Mouse (Mus musculus) neural tube, embryonic 14.5 days (tissue): ENCODE measurements around the gene Mroh3. TPM values are rescaled to one million over a fixed set of nuclear protein-coding genes. Genes with fewer than 3 reads are reported as not detected.
A peak's percentile ranks its signal among the peaks of the same experiment; 100 is the strongest.

Source experiments
- ATAC-seq: fragments of 200-750 bp; cut with Nextera tagmentation; 2 replicates; pipeline ENCODE4 v1.8.0; 2017; ENCODE audit warnings: low read depth, mild to moderate bottlenecking, moderate TSS enrichment, moderate library complexity
- H3K27ac ChIP-seq: fragments of 300-500 bp; sonication (generic); 2 replicates; pipeline ENCODE4 v1.5.1; 2014; ENCODE audit warnings: low read depth, mild to moderate bottlenecking, control low read depth, low read length, moderate library complexity, mixed read lengths
- H3K27me3 ChIP-seq: fragments of 300-500 bp; sonication (generic); 2 replicates; pipeline ENCODE4 v1.6.1; 2014; ENCODE audit warnings: low read length; ENCODE audit not compliant: control insufficient read depth, insufficient read depth
- H3K36me3 ChIP-seq: fragments of 300-500 bp; sonication (generic); 2 replicates; pipeline ENCODE4 v1.6.1; 2014; ENCODE audit warnings: low read length, mixed read lengths; ENCODE audit not compliant: control insufficient read depth, insufficient read depth
- H3K4me1 ChIP-seq: fragments of 300-500 bp; sonication (generic); 2 replicates; pipeline ENCODE4 v1.6.1; 2014; ENCODE audit warnings: low read length; ENCODE audit not compliant: control insufficient read depth, insufficient read depth
- H3K4me2 ChIP-seq: fragments of 300-500 bp; sonication (generic); 2 replicates; pipeline ENCODE4 v1.6.1; 2014; ENCODE audit warnings: mild to moderate bottlenecking, low read depth, low read length, control low read depth
- H3K4me3 ChIP-seq: fragments of 300-500 bp; sonication (generic); 2 replicates; pipeline ENCODE4 v1.5.1; 2014; ENCODE audit warnings: low read depth, low read length, control low read depth, mixed read lengths
- H3K9ac ChIP-seq: fragments of 300-500 bp; sonication (generic); replicated peaks from 2 replicates; pipeline ENCODE4 v1.6.1; 2014; ENCODE audit warnings: low read depth, mild to moderate bottlenecking, control low read depth, low read length, mixed read lengths
- H3K9me3 ChIP-seq: fragments of 300-500 bp; sonication (generic); 2 replicates; pipeline ENCODE4 v1.6.1; 2016; ENCODE audit warnings: low read length; ENCODE audit not compliant: control insufficient read depth
- WGBS: fragments of 180-500 bp; shearing (Covaris S2); extraction: QIAGEN DNeasy Blood & Tissue Kit; methylation state at CpG from one replicate; pipeline ENCODE4 v1.1.7; 2014; 5-methylcytosine and 5-hydroxymethylcytosine counted together
- polyA plus RNA-seq: library from polyadenylated mRNA; unstranded; fragments of >200 nt; fragmentation: Nextera tagmentation; extraction: Ambion mirVana; gene quantifications from 2 replicates; pipeline ENCODE4 v1.2.1, GENCODE M21; 2014

The Mroh3 gene
- not detected in 2 replicates for polyA plus RNA-seq

GRCm38 (mm10) chr1:136212803-136213202 is at the start of gene Mroh3:
Gene Mroh3, minus strand, starts transcription at chr1:136212828.
- H3K36me3 ChIP-seq = no peaks in the 10 kb centered on the region
- H3K9ac ChIP-seq = no peak within 1 kb of the TSS
- no peak within 1 kb of the TSS for H3K4me2 ChIP-seq
- H3K27me3 ChIP-seq = no peaks in the 10 kb centered on the region
- no peak within 1 kb of the TSS for H3K4me3 ChIP-seq
- no peaks in the 10 kb centered on the region for H3K9me3 ChIP-seq
- H3K27ac ChIP-seq = no peak within 1 kb of the TSS
- no peak; the same call in 1 of the 2 replicates for ATAC-seq
- 45% methylated on average over 3 of the region's 3 CpGs for WGBS
- H3K4me1 ChIP-seq = no peaks in the 10 kb centered on the region

DNA sequence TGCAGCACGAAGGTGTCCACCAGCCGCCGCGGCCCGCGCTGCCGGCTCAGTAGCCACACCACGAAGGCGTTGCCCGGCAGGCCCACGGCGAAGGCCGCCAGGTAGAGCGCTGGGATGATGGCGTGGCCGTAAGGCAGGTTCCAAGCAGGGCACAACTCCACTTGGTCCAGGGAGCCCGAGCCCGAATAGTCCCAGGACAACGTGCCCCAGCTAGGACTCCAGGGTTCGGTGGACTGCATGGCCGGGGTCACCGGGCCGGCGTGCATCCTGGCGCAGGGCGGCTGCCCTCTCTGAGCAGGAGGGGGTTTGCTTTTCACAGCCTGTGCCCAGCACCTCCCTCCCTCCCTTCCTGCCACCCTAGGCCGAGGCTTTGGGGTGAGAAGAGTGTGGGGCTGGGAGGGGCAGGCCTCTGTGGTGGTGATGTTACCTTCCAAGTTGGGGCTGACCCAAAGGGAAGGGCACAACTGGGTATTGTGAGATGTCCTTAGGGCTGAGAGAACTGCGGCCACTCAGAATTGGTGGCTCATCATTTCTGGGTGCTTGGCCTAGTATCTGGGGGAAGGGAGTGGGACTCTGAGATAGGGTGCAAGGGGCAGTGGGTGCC is 48.1 kb upstream of the Mroh3 start, which contains the start of gene Gpr25:
TSS of gene Gpr25 (minus strand) at position 239 of the 604 bp plus-strand sequence.
- 0 out of 2 replicates have a peak, but pooled peaks cover 6% of the 10 kb centered on the region for H3K4me1 ChIP-seq
- H3K36me3 ChIP-seq = no peaks in the 10 kb centered on the region
- peak within 1 kb of the TSS; percentile 81 for H3K4me2 ChIP-seq
- 10% methylated on average over 26 of the region's 28 CpGs for WGBS
- H3K27ac ChIP-seq = peak within 1 kb of the TSS; percentile 30; the same call in 1 of the 2 replicates
- H3K27me3 ChIP-seq = peaks cover 14% of the 10 kb centered on the region
- ATAC-seq = peak; percentile 41
- H3K4me3 ChIP-seq = peak within 1 kb of the TSS; percentile 50
- H3K9ac ChIP-seq = peak within 1 kb of the TSS; percentile 69
- H3K9me3 ChIP-seq = no peaks in the 10 kb centered on the region

- WGBS = under 1% methylated on average over 81 of the region's 95 CpGs
- Histone ChIP-seq H3K4me2 (peak overlapping the region; percentile 81), H3K9ac (peak overlapping the region; percentile 69), H3K4me1 (0 out of 2 replicates have a peak, but pooled peaks cover 6% of the 10 kb centered on the region), H3K27me3 (peaks cover 14% of the 10 kb centered on the region), H3K36me3 (no peaks in the 10 kb centered on the region), H3K4me3 (peak overlapping the region; percentile 50), H3K9me3 (no peaks in the 10 kb centered on the region), H3K27ac (peak overlapping the region; percentile 30; the same call in 1 of the 2 replicates)
- ATAC-seq = peak; percentile 82
Observed at GRCm38 (mm10) chr1:136259893-136260634, 47.4 kb upstream of the Mroh3 start.

DNA sequence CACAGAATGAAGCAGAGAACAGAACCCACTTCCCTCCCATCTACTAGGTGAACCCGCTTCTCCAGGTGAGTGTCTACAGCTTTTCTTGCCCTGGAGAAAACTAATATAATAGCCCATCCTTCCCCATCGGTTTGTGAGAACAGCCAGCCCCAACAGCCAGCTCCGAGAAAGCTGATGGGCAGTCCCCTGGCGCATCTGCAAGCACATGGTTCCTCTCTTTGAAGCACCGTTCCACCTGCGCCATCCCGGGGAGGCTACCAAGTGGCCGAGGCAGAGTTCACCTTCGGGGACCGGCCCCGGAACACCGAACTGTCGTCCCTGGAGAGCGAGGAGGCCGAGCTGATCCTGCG is 46.9 kb upstream of the Mroh3 start:
- Histone ChIP-seq H3K27ac (no peak overlapping the region), H3K4me1 (0 out of 2 replicates have a peak, but pooled peaks cover 6% of the 10 kb centered on the region), H3K36me3 (no peaks in the 10 kb centered on the region), H3K4me3 (peak overlapping the region; percentile 50), H3K4me2 (peak overlapping the region; percentile 81), H3K9ac (peak overlapping the region; percentile 69), H3K9me3 (no peaks in the 10 kb centered on the region), H3K27me3 (peaks cover 14% of the 10 kb centered on the region)
- 3% methylated on average over 16 of the region's 16 CpGs for WGBS
- ATAC-seq = no peak

- no peak for ATAC-seq
- Histone ChIP-seq H3K4me2 (no peak overlapping the region), H3K4me3 (no peak overlapping the region), H3K9me3 (no peaks in the 10 kb centered on the region), H3K36me3 (no peaks in the 10 kb centered on the region), H3K27me3 (peaks cover 14% of the 10 kb centered on the region), H3K9ac (no peak overlapping the region), H3K4me1 (0 out of 2 replicates have a peak, but pooled peaks cover 6% of the 10 kb centered on the region), H3K27ac (no peak overlapping the region)
- WGBS = 79% methylated on average over 9 of the region's 9 CpGs
Observed at GRCm38 (mm10) chr1:136258495-136258894, 45.9 kb upstream of the Mroh3 start.

- WGBS = 26% methylated on average over 8 of the region's 8 CpGs
- H3K9ac ChIP-seq = no peak overlapping the region
- H3K4me2 ChIP-seq = no peak overlapping the region
- no peak overlapping the region for H3K27ac ChIP-seq
- no peak overlapping the region for H3K4me3 ChIP-seq
- H3K9me3 ChIP-seq = no peaks in the 10 kb centered on the region
- ATAC-seq = no peak
- peaks cover 9% of the 10 kb centered on the region for H3K27me3 ChIP-seq
- H3K4me1 ChIP-seq = 0 out of 2 replicates have a peak, but pooled peaks cover 2% of the 10 kb centered on the region
- no peaks in the 10 kb centered on the region for H3K36me3 ChIP-seq
Observed at GRCm38 (mm10) chr1:136255657-136256056, 43.0 kb upstream of the Mroh3 start.

DNA sequence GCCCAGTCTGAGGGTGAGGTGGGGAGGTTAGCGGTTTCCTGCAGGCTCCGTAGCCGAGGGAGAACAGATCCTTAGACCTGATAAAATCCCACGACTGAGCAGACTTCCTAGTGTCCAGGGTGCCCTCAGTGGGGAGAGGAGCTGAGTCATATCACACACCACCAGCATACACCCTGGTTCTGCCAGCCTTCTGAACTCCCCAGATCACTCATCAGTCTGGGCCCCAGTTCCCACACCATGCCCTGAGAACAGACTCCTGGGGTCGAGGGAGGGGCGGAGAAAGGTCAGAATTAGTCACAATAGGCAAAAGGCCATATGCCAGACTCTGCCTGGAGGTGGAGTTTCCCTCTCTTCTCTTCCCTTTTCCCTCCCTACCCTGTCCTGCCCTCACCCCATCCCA is 42.5 kb upstream of the Mroh3 start:
- 37% methylated on average over 6 of the region's 6 CpGs for WGBS
- Histone ChIP-seq H3K9ac (no peak overlapping the region), H3K9me3 (no peaks in the 10 kb centered on the region)

DNA sequence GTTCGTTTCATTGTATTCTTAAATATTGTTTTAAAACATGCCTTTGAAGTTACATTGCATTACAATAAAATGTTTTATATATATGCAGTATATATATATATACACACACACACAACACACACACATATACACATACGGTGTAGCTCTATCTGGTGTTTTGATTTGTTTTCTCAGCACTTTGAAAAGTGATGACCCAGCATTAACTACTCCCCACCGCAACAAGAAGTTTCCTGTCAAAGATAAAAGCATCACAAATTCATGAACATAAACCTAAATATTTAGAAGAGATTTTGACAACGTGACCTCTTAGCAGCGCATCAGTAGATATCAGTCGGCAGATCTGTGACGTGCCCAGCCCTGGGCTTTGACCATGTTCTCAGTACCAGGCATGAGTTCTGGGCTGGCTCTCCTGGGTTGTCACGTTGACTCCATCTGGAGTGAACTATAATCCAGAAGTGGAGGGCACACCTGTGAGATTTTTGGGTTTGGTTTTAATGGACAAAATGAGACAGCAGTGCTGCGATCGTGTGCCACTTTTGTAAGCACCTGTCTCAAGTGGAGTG is 42.0 kb upstream of the Mroh3 start:
- H3K27me3 ChIP-seq = peaks cover 5% of the 10 kb centered on the region
- 85% methylated on average over 10 of the region's 10 CpGs for WGBS
- H3K9me3 ChIP-seq = no peaks in the 10 kb centered on the region
- H3K27ac ChIP-seq = no peak overlapping the region
- H3K4me1 ChIP-seq = no peaks in the 10 kb centered on the region
- no peak overlapping the region for H3K4me2 ChIP-seq
- no peaks in the 10 kb centered on the region for H3K36me3 ChIP-seq
- H3K9ac ChIP-seq = no peak overlapping the region
- no peak for ATAC-seq
- no peak overlapping the region for H3K4me3 ChIP-seq

More for the DNA sequence above, 42.5 kb upstream of the Mroh3 start:
- Histone ChIP-seq H3K36me3 (no peaks in the 10 kb centered on the region), H3K4me3 (no peak overlapping the region), H3K27me3 (peaks cover 7% of the 10 kb centered on the region), H3K4me2 (no peak overlapping the region), H3K27ac (no peak overlapping the region), H3K4me1 (no peaks in the 10 kb centered on the region)
- no peak for ATAC-seq

- Histone ChIP-seq H3K9me3 (no peaks in the 10 kb centered on the region), H3K9ac (no peak overlapping the region)
- WGBS = 23% methylated on average over 2 of the region's 2 CpGs
Observed at GRCm38 (mm10) chr1:136253472-136253871, 40.8 kb upstream of the Mroh3 start.

More at GRCm38 (mm10) chr1:136253472-136253871, 40.8 kb upstream of the Mroh3 start:
- H3K27ac ChIP-seq = no peak overlapping the region
- H3K4me1 ChIP-seq = no peaks in the 10 kb centered on the region
- ATAC-seq = no peak
- peaks cover 2% of the 10 kb centered on the region for H3K27me3 ChIP-seq
- H3K4me3 ChIP-seq = no peak overlapping the region
- no peak overlapping the region for H3K4me2 ChIP-seq
- no peaks in the 10 kb centered on the region for H3K36me3 ChIP-seq
